Mouse (Mus musculus): ENCODE results near the gene Pld3. TPM values are rescaled to one million over a fixed set of nuclear protein-coding genes. Genes with fewer than 3 reads are reported as not detected.
A peak's percentile ranks its signal among the peaks of the same experiment; 100 is the strongest.

Pld3 gene
- polyA plus RNA-seq, 1 experiment from 2014 or later, result 49.3 TPM

- H3K36me3 ChIP-seq (replicated peaks; ENCODE audit: insufficient read depth, low read length), result peaks cover 12% of the 10 kb centered on the region
- peak; percentile 65 for DNase-seq
- WGBS (ENCODE audit: insufficient replicate concordance), result 6% methylated on average over 13 of the region's 13 CpGs
- H3K4me3 ChIP-seq (ENCODE audit: low read depth, low read length), result peak overlapping the region; percentile 91
- peaks cover 49% of the 10 kb centered on the region for H3K4me1 ChIP-seq (ENCODE audit: insufficient read depth)
- H3K9me3 ChIP-seq (ENCODE audit: low read length), result no peaks in the 10 kb centered on the region
- ATAC-seq, result no peak
- TF ChIP-seq CTCF (IDR thresholded peaks at IDR 0.05; ENCODE audit: low read depth), result no peak
- TF ChIP-seq EP300 (IDR thresholded peaks at IDR 0.05; ENCODE audit: low read depth), result no peak
- H3K27ac ChIP-seq (ENCODE audit: low read depth), result peak overlapping the region; percentile 98
- H3K9ac ChIP-seq (replicated peaks), result peak overlapping the region; percentile 83
- H3K4me2 ChIP-seq (ENCODE audit: low read depth, low read length), result peak overlapping the region; percentile 92
- no peaks in the 10 kb centered on the region for H3K27me3 ChIP-seq (ENCODE audit: insufficient read depth, low read length)
Measured at GRCm38 (mm10) chr7:27487740-27488268, 65.2 kb downstream of the Pld3 start.

GRCm38 (mm10) chr7:27486770-27487697 lies 66.0 kb downstream of the Pld3 start, which contains the start of gene Sertad1:
TSS of gene Sertad1 (plus strand) at chr7:27486910.
- Histone ChIP-seq H3K36me3 (replicated peaks; ENCODE audit: insufficient read depth, low read length) (peaks cover 12% of the 10 kb centered on the region), H3K4me1 (ENCODE audit: insufficient read depth) (peaks cover 48% of the 10 kb centered on the region), H3K4me2 (ENCODE audit: low read depth, low read length) (peak within 1 kb of the TSS; percentile 92), H3K27ac (ENCODE audit: low read depth) (peak within 1 kb of the TSS; percentile 98), H3K4me3 (ENCODE audit: low read depth, low read length) (peak within 1 kb of the TSS; percentile 91), H3K27me3 (ENCODE audit: insufficient read depth, low read length) (no peaks in the 10 kb centered on the region), H3K9ac (replicated peaks) (peak within 1 kb of the TSS; percentile 83), H3K9me3 (ENCODE audit: low read length) (no peaks in the 10 kb centered on the region)
- DNase-seq (peak; percentile 100), ATAC-seq (peak; percentile 84)
- TF ChIP-seq EP300 (IDR thresholded peaks at IDR 0.05; ENCODE audit: low read depth) (peak; percentile 19; the same call in 1 of the 2 replicates), CTCF (IDR thresholded peaks at IDR 0.05; ENCODE audit: low read depth) (peak; percentile 69)
- 2% methylated on average over 69 of the region's 80 CpGs for WGBS (ENCODE audit: insufficient replicate concordance)

- peak; percentile 53 for DNase-seq
- Histone ChIP-seq H3K4me3 (ENCODE audit: low read depth, low read length) (peak overlapping the region; percentile 91), H3K9me3 (ENCODE audit: low read length) (no peaks in the 10 kb centered on the region), H3K27ac (ENCODE audit: low read depth) (peak overlapping the region; percentile 98), H3K9ac (replicated peaks) (peak overlapping the region; percentile 74), H3K4me2 (ENCODE audit: low read depth, low read length) (peak overlapping the region; percentile 92), H3K36me3 (replicated peaks; ENCODE audit: insufficient read depth, low read length) (peaks cover 12% of the 10 kb centered on the region), H3K27me3 (ENCODE audit: insufficient read depth, low read length) (no peaks in the 10 kb centered on the region), H3K4me1 (ENCODE audit: insufficient read depth) (peaks cover 40% of the 10 kb centered on the region)
- WGBS (ENCODE audit: insufficient replicate concordance), result 2% methylated on average over 13 of the region's 13 CpGs
- ATAC-seq, result no peak
- TF ChIP-seq CTCF (IDR thresholded peaks at IDR 0.05; ENCODE audit: low read depth), result no peak
- TF ChIP-seq EP300 (IDR thresholded peaks at IDR 0.05; ENCODE audit: low read depth), result no peak
Measured at GRCm38 (mm10) chr7:27486102-27486769, 66.8 kb downstream of the Pld3 start.

- no peak overlapping the region for H3K4me2 ChIP-seq (ENCODE audit: low read depth, low read length)
- H3K4me3 ChIP-seq (ENCODE audit: low read depth, low read length), result no peak overlapping the region
- H3K36me3 ChIP-seq (replicated peaks; ENCODE audit: insufficient read depth, low read length), result 0 out of 2 replicates have a peak, but pooled peaks cover under 1% of the 10 kb centered on the region
- no peaks in the 10 kb centered on the region for H3K27me3 ChIP-seq (ENCODE audit: insufficient read depth, low read length)
- no peak overlapping the region for H3K9ac ChIP-seq (replicated peaks)
- WGBS (ENCODE audit: insufficient replicate concordance), result 94% methylated on average over 4 of the region's 4 CpGs
- H3K9me3 ChIP-seq (ENCODE audit: low read length), result no peaks in the 10 kb centered on the region
- ATAC-seq, result no peak
- H3K27ac ChIP-seq (ENCODE audit: low read depth), result no peak overlapping the region
- TF ChIP-seq EP300 (IDR thresholded peaks at IDR 0.05; ENCODE audit: low read depth) (no peak), CTCF (IDR thresholded peaks at IDR 0.05; ENCODE audit: low read depth) (no peak)
- peaks cover 35% of the 10 kb centered on the region for H3K4me1 ChIP-seq (ENCODE audit: insufficient read depth)
- no peak for DNase-seq
Measured at GRCm38 (mm10) chr7:27483860-27484259, 69.2 kb downstream of the Pld3 start.

Other genes with a start within 250 kb of the Pld3 start
- 7.2 and 9.2 TPM in 2 replicates for gene Ltbp4, start 215.5 kb downstream of the Pld3 start, polyA plus RNA-seq (2015; fragmentation: Nextera tagmentation; extraction: Ambion mirVana)
- gene Shkbp1, start 197.2 kb downstream of the Pld3 start, polyA plus RNA-seq (2015; fragmentation: Nextera tagmentation; extraction: Ambion mirVana), result 9.5 and 10.9 TPM in 2 replicates
- gene Gm20479, start 195.8 kb downstream of the Pld3 start, polyA plus RNA-seq (2015; fragmentation: Nextera tagmentation; extraction: Ambion mirVana), result 1.1 TPM in 1 of 2 replicates, not detected in the other
- 0.02 and 0.18 TPM in 2 replicates for gene Sptbn4, start 105.5 kb downstream of the Pld3 start, polyA plus RNA-seq (2015; fragmentation: Nextera tagmentation; extraction: Ambion mirVana)
- 372 and 407 TPM in 2 replicates for gene Blvrb, start 105.2 kb downstream of the Pld3 start, polyA plus RNA-seq (2015; fragmentation: Nextera tagmentation; extraction: Ambion mirVana)
- gene Sertad3, start 79.5 kb downstream of the Pld3 start, polyA plus RNA-seq (2015; fragmentation: Nextera tagmentation; extraction: Ambion mirVana), result 16.2 and 17.0 TPM in 2 replicates
- gene Sertad1, start 66.3 kb downstream of the Pld3 start, polyA plus RNA-seq (2015; fragmentation: Nextera tagmentation; extraction: Ambion mirVana), result 18.3 and 18.5 TPM in 2 replicates
- 0.25 and 0.28 TPM in 2 replicates for gene Prx, start 53.9 kb downstream of the Pld3 start, polyA plus RNA-seq (2015; fragmentation: Nextera tagmentation; extraction: Ambion mirVana)
- 0.04 TPM in 1 of 2 replicates, not detected in the other for gene Hipk4, start 30.0 kb downstream of the Pld3 start, polyA plus RNA-seq (2015; fragmentation: Nextera tagmentation; extraction: Ambion mirVana)
- gene 2310022A10Rik, start within 50 bp of the Pld3 start, polyA plus RNA-seq (2015; fragmentation: Nextera tagmentation; extraction: Ambion mirVana), result 8.6 and 9.0 TPM in 2 replicates
- 24.0 and 25.5 TPM in 2 replicates for gene Akt2, start 38.3 kb upstream of the Pld3 start, polyA plus RNA-seq (2015; fragmentation: Nextera tagmentation; extraction: Ambion mirVana)
- not detected in 2 replicates for gene Ttc9b, start 100.7 kb upstream of the Pld3 start, polyA plus RNA-seq (2015; fragmentation: Nextera tagmentation; extraction: Ambion mirVana)
- 1.7 and 2.2 TPM in 2 replicates for gene Map3k10, start 121.4 kb upstream of the Pld3 start, polyA plus RNA-seq (2015; fragmentation: Nextera tagmentation; extraction: Ambion mirVana)
- gene Zfp607b, start 136.1 kb upstream of the Pld3 start, polyA plus RNA-seq (2015; fragmentation: Nextera tagmentation; extraction: Ambion mirVana), result 0.46 and 0.78 TPM in 2 replicates
- gene Zfp60, start 178.2 kb upstream of the Pld3 start, polyA plus RNA-seq (2015; fragmentation: Nextera tagmentation; extraction: Ambion mirVana), result 3.2 and 3.9 TPM in 2 replicates